Mouse (Mus musculus): ENCODE results near the gene Mettl1.

GRCm38 (mm10) chr10:127077515-127077914, 36.3 kb downstream of the Mettl1 start:
- no peak for TF ChIP-seq CTCF (IDR thresholded peaks at IDR 0.05; ENCODE audit: low read depth, low read length)
- TF ChIP-seq GATA1 (IDR thresholded peaks at IDR 0.05; ENCODE audit: borderline replicate concordance, low read length), result no peak

Measured in G1E (cell line).